ENCODE assay signal across 8 mouse cellular contexts in the genomic region with DNA sequence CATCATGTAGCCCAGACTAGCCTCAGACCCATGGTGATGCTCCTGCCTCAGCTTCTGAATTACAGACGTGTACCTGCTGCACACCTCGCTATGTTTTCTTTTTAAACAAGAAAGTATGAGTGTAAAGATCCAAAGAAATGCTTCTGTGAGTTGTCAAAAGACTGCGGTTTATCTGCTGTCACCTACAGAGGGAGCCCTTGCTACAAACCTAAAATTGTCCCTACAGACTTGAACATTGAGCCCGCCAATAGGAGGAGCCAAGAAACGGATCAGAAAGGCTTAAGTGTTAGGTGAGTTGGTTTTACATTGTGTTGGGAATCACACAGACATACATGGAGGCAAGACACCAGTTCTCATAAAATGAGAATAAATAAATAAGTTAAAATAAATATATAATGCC. TPM values are rescaled to one million over a fixed set of nuclear protein-coding genes. Genes with fewer than 3 reads are reported as not detected.
DNase-seq lines count a peak whose midpoint lies in the region; ATAC-seq and TF ChIP-seq lines count a peak whose summit lies in the region.

No protein-coding gene starts in this region.

- intact Hi-C loops in gastrocnemius, postnatal 14 days (cut with DNase I; ENCODE audit: low total_unique reads) = loop anchor here (5.0 kb wide), 1 partner anchor 202 kb away; no protein-coding TSS in a partner anchor

- no peaks in the 10 kb centered on the region for H3K27me3 ChIP-seq in forebrain, embryonic 11.5 days (ENCODE audit: control insufficient read depth, insufficient read depth, low read length)
- no peaks in the 10 kb centered on the region for H3K27me3 ChIP-seq in forebrain, embryonic 13.5 days
- H3K27me3 ChIP-seq in G1E (ENCODE audit: insufficient read depth, low read length) = peaks cover 11% of the 10 kb centered on the region

- H3K36me3 ChIP-seq in forebrain, embryonic 11.5 days (ENCODE audit: control insufficient read depth, insufficient read depth, low read length) = no peaks in the 10 kb centered on the region
- H3K36me3 ChIP-seq in forebrain, embryonic 13.5 days (ENCODE audit: poor library complexity, severe bottlenecking) = no peaks in the 10 kb centered on the region
- no peaks in the 10 kb centered on the region for H3K36me3 ChIP-seq in G1E (replicated peaks)

- no peak overlapping the region for H3K4me2 ChIP-seq in forebrain, embryonic 11.5 days (ENCODE audit: low read depth, low read length, severe bottlenecking)
- no peak overlapping the region for H3K4me2 ChIP-seq in forebrain, embryonic 13.5 days

- TF ChIP-seq POLR2A in lung, adult 2 months (IDR thresholded peaks at IDR 0.05; ENCODE audit: borderline replicate concordance, extremely low read depth, low read depth, low read length) = no peak

- H3K27ac ChIP-seq in forebrain, embryonic 11.5 days (ENCODE audit: low read depth, low read length) = no peak overlapping the region
- H3K27ac ChIP-seq in forebrain, embryonic 13.5 days = no peak overlapping the region
- no peak overlapping the region for H3K27ac ChIP-seq in layer of hippocampus, adult 2 months

- peak; percentile 37; the same call in 1 of the 2 replicates for TF ChIP-seq CTCF in G1E (IDR thresholded peaks at IDR 0.05; ENCODE audit: low read depth, low read length)
- peak; percentile 88 for TF ChIP-seq CTCF in layer of hippocampus, adult 2 months (conservative IDR thresholded peaks at IDR 0.05)
- TF ChIP-seq CTCF in lung, adult 2 months (IDR thresholded peaks at IDR 0.05; ENCODE audit: insufficient read depth, low read length) = peak; percentile 17; the same call in 1 of the 2 replicates

- ATAC-seq in forebrain, embryonic 11.5 days (replicated peaks; ENCODE audit: low FRiP score) = peak; percentile 71; the same call in 1 of the 2 replicates
- no peak for ATAC-seq in forebrain, embryonic 13.5 days
- peak; percentile 54; the same call in 1 of the 2 replicates for ATAC-seq in G1E (ENCODE audit: extremely low read depth, insufficient number of reproducible peaks, low FRiP score, poor library complexity, severe bottlenecking)

- no peak overlapping the region for H3K4me3 ChIP-seq in forebrain, embryonic 11.5 days (ENCODE audit: low read depth, low read length)
- no peak overlapping the region for H3K4me3 ChIP-seq in forebrain, embryonic 13.5 days
- H3K4me3 ChIP-seq in G1E (ENCODE audit: low read depth, low read length) = no peak overlapping the region
- no peak overlapping the region for H3K4me3 ChIP-seq in layer of hippocampus, adult 2 months
- H3K4me3 ChIP-seq in lung, adult 2 months (replicated peaks; ENCODE audit: extremely low read depth, low read depth, low read length) = no peak overlapping the region

- no peaks in the 10 kb centered on the region for H3K4me1 ChIP-seq in forebrain, embryonic 11.5 days (replicated peaks; ENCODE audit: control insufficient read depth, insufficient read depth, low read length)
- no peaks in the 10 kb centered on the region for H3K4me1 ChIP-seq in forebrain, embryonic 13.5 days
- no peaks in the 10 kb centered on the region for H3K4me1 ChIP-seq in G1E (ENCODE audit: insufficient read depth, low read depth, low read length)
- H3K4me1 ChIP-seq in lung, adult 2 months (ENCODE audit: control insufficient read depth, insufficient read depth, low read length) = no peaks in the 10 kb centered on the region

- DNase-seq in forebrain, embryonic 11.5 days (ENCODE audit: low spot score) = peak; percentile 53
- DNase-seq in G1E (ENCODE audit: low spot score) = peak; percentile 41
- peak; percentile 42 for DNase-seq in cerebellum, adult 9-11 months
- DNase-seq in gastrocnemius, postnatal 14 days = peak; percentile 28
- peak; percentile 51 to 65 for DNase-seq in layer of hippocampus, adult 2 months (ENCODE audit: low spot score in 2 of 2)
- peak; percentile 27 for DNase-seq in lung, adult 2 months
- peak; percentile 6 for DNase-seq in right cerebral cortex, postnatal 14 days

- WGBS in forebrain, embryonic 11.5 days = 8% methylated on average over 5 of the region's 5 CpGs
- WGBS in forebrain, embryonic 13.5 days = 7% methylated on average over 5 of the region's 5 CpGs
- 3% methylated on average over 5 of the region's 5 CpGs for WGBS in lung, adult 2 months

- H3K9me3 ChIP-seq in forebrain, embryonic 11.5 days (ENCODE audit: control insufficient read depth, low read length) = no peaks in the 10 kb centered on the region
- H3K9me3 ChIP-seq in forebrain, embryonic 13.5 days (replicated peaks) = no peaks in the 10 kb centered on the region
- H3K9me3 ChIP-seq in G1E (replicated peaks) = no peaks in the 10 kb centered on the region

- no peak overlapping the region for H3K9ac ChIP-seq in forebrain, embryonic 11.5 days (ENCODE audit: low read length)
- H3K9ac ChIP-seq in forebrain, embryonic 13.5 days = no peak overlapping the region

RNA-seq across cellular contexts. Expression of a gene that starts 20.4 kb away (rescaled TPM):
- polyA plus RNA-seq in forebrain, embryonic 11.5 days (2014; fragmentation: Nextera tagmentation; extraction: Ambion mirVana) = 45.1 and 49.4 TPM in 2 replicates
- polyA plus RNA-seq in forebrain, embryonic 13.5 days (2015; fragmentation: Nextera tagmentation; extraction: Ambion mirVana) = 46.5 and 49.2 TPM in 2 replicates
- total RNA-seq in G1E (2014; fragmentation: Nextera tagmentation) (41.8 and 44.4 TPM in 2 replicates), G1E (2017) (36.0 and 44.9 TPM in 2 replicates)
- 14.0 and 14.9 TPM in 2 replicates for polyA plus RNA-seq in G1E (2012)
- total RNA-seq in gastrocnemius, postnatal 14 days (2021) = 10 to 100 TPM; 84.3 to 86.8 TPM
- total RNA-seq in layer of hippocampus, adult 2 months (2021) = 100 to 1,000 TPM; 167 to 177 TPM
- polyA plus RNA-seq in lung, adult 2 months (2012; rRNA removed) = 39.6 and 44.5 TPM in 2 replicates

RNA-seq across cellular contexts. Expression of a gene that starts 26.2 kb away (rescaled TPM):
- polyA plus RNA-seq in forebrain, embryonic 11.5 days (2014; fragmentation: Nextera tagmentation; extraction: Ambion mirVana) = not detected in 2 replicates
- not detected in 2 replicates for polyA plus RNA-seq in forebrain, embryonic 13.5 days (2015; fragmentation: Nextera tagmentation; extraction: Ambion mirVana)
- total RNA-seq in G1E (2014; fragmentation: Nextera tagmentation) (not detected in 2 replicates), G1E (2017) (0.82 TPM in 1 of 2 replicates, not detected in the other)
- polyA plus RNA-seq in G1E (2012) = not detected in 2 replicates
- not detected for total RNA-seq in gastrocnemius, postnatal 14 days (2021)
- not detected for total RNA-seq in layer of hippocampus, adult 2 months (2021)
- not detected in 2 replicates for polyA plus RNA-seq in lung, adult 2 months (2012; rRNA removed)

Comparison
In these comparisons a context has a peak if more than half of its experiments do, and no peak if none do; other contexts are left out.
1. DNase-seq: peak in every context shown above with its lines; median percentile 58 in layer of hippocampus, adult 2 months; 53 in forebrain, embryonic 11.5 days; 42 in cerebellum, adult 9-11 months; 41 in G1E; 28 in gastrocnemius, postnatal 14 days; 27 in lung, adult 2 months; 6 in right cerebral cortex, postnatal 14 days.
2. CTCF ChIP-seq: peak in every context shown above with its lines; median percentile 88 in layer of hippocampus, adult 2 months; 37 in G1E; 17 in lung, adult 2 months.